ENCODE assay signal across 9 mouse cellular contexts in the genomic region with DNA sequence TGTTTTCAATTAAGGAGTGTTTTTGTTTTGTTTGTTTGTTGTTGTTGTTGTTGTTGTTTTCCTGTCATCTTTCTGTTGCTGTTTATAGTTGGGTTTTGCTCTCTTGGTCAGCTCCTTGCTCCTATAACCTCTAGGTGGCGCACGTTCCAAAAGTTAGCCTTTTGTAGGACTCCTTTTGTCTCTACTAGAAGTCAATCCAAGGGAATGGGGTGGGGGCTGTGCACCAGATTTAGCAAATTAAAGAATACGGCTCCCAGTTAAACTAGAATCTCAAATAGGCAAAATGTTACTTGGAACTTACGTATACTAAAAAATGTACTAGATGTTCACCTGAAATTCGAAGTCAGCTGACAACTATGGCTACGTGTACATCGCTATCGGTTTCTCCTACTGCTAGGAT. TPM values are rescaled to one million over a fixed set of nuclear protein-coding genes. Genes with fewer than 3 reads are reported as not detected.
DNase-seq lines count a peak whose midpoint lies in the region; ATAC-seq and TF ChIP-seq lines count a peak whose summit lies in the region.
"Had no signal": no experiment of that assay in that cellular context is flagged by ENCODE, and none has a peak within 500 bp of the region (broad histone marks: within the 10 kb centered on the region; RNA-seq: fewer than 3 reads in every experiment).

No protein-coding gene starts in this region.

- dilution Hi-C loops in CH12.LX (cut with MboI; ENCODE audit: extremely low pct_ligation_motif_present, extremely low pct_unique_long_range_greater_than_20kb, low sequenced_read_pairs) = no loop called here

- no peak for ATAC-seq in hindbrain, embryonic 11.5 days (ENCODE audit: low FRiP score)
- ATAC-seq in hindbrain, embryonic 16.5 days = no peak

- no peak overlapping the region for H3K4me2 ChIP-seq in hindbrain, embryonic 11.5 days (replicated peaks; ENCODE audit: low read depth, low read length)
- H3K4me2 ChIP-seq in hindbrain, embryonic 16.5 days (ENCODE audit: low read length) = no peak overlapping the region
- no peak overlapping the region for H3K4me2 ChIP-seq in CH12.LX (ENCODE audit: insufficient read depth, low read depth, poor library complexity, severe bottlenecking)

- TF ChIP-seq POLR2A in CH12.LX (IDR thresholded peaks at IDR 0.05; ENCODE audit: low read depth, low read length) = no peak

- in situ Hi-C loops in CH12.LX (cut with MboI; ENCODE audit: low pct_ligation_motif_present, low pct_unique_long_range_greater_than_20kb, low sequenced_read_pairs) = no loop called here

- no peaks in the 10 kb centered on the region for H3K79me2 ChIP-seq in CH12.LX (replicated peaks; ENCODE audit: control insufficient read depth, extremely low read depth, insufficient read depth, poor library complexity, severe bottlenecking)

- peak; percentile 81 for TF ChIP-seq RAD21 in CH12.LX (IDR thresholded peaks at IDR 0.05; ENCODE audit: low read depth, low read length)

- WGBS in hindbrain, embryonic 11.5 days = 70% methylated on average over 8 of the region's 8 CpGs
- 70% methylated on average over 8 of the region's 8 CpGs for WGBS in hindbrain, embryonic 16.5 days

- H3K36me3 ChIP-seq in hindbrain, embryonic 11.5 days (ENCODE audit: control insufficient read depth, insufficient read depth, low read length) = no peaks in the 10 kb centered on the region
- no peaks in the 10 kb centered on the region for H3K36me3 ChIP-seq in hindbrain, embryonic 16.5 days (ENCODE audit: control insufficient read depth, insufficient read depth, low read length)
- no peaks in the 10 kb centered on the region for H3K36me3 ChIP-seq in CH12.LX (replicated peaks in 1 of 2; ENCODE audit: control insufficient read depth in 1 of 2, insufficient read depth in 1 of 2, low read length in 1 of 2)

- no peaks in the 10 kb centered on the region for H3K27me3 ChIP-seq in hindbrain, embryonic 11.5 days (ENCODE audit: control insufficient read depth, insufficient read depth, low read length)
- H3K27me3 ChIP-seq in hindbrain, embryonic 16.5 days (replicated peaks; ENCODE audit: control insufficient read depth, insufficient read depth, low read length) = no peaks in the 10 kb centered on the region
- no peaks in the 10 kb centered on the region for H3K27me3 ChIP-seq in CH12.LX (replicated peaks)

- DNase-seq in hindbrain, embryonic 11.5 days (ENCODE audit: low spot score) = peak; percentile 54
- DNase-seq in CH12.LX (ENCODE audit: extremely low read depth) = peak; percentile 65
- peak; percentile 47 for DNase-seq in brain, adult 2 months (ENCODE audit: low read depth, low spot score)
- DNase-seq in kidney, postnatal 4 days = peak; percentile 71 to 78
- no peak for DNase-seq in ovary, postnatal 10 days (ENCODE audit: low spot score)
- no peak for DNase-seq in layer of hippocampus, adult 9-10 months (ENCODE audit: low spot score)
- DNase-seq in layer of hippocampus, postnatal 36 days = no peak

- H3K9ac ChIP-seq in hindbrain, embryonic 11.5 days (ENCODE audit: low read depth, low read length) = no peak overlapping the region
- H3K9ac ChIP-seq in hindbrain, embryonic 16.5 days (ENCODE audit: low read depth, low read length) = no peak overlapping the region
- H3K9ac ChIP-seq in CH12.LX (ENCODE audit: insufficient read depth, low read depth) = no peak overlapping the region

- TF ChIP-seq EP300 in CH12.LX (IDR thresholded peaks at IDR 0.05; ENCODE audit: low read length) = no peak; the same call in 1 of the 2 replicates

- TF ChIP-seq CTCF in CH12.LX (conservative IDR thresholded peaks at IDR 0.05 in 1 of 2, IDR thresholded peaks at IDR 0.05 in 1 of 2; ENCODE audit: low read depth in 2 of 2, low read length in 2 of 2) = peak; percentile 24 to 87; a peak in 3 of 4 replicates

- no peaks in the 10 kb centered on the region for H3K9me3 ChIP-seq in hindbrain, embryonic 11.5 days (ENCODE audit: control insufficient read depth, low read length)
- H3K9me3 ChIP-seq in hindbrain, embryonic 16.5 days (ENCODE audit: control insufficient read depth, low read length) = no peaks in the 10 kb centered on the region
- peaks cover 6% of the 10 kb centered on the region for H3K9me3 ChIP-seq in CH12.LX (replicated peaks; ENCODE audit: low read length)

- no peaks in the 10 kb centered on the region for H3K4me1 ChIP-seq in hindbrain, embryonic 11.5 days (replicated peaks; ENCODE audit: control insufficient read depth, insufficient read depth, low read length)
- H3K4me1 ChIP-seq in hindbrain, embryonic 16.5 days (ENCODE audit: control insufficient read depth, insufficient read depth, low read depth, low read length) = no peaks in the 10 kb centered on the region
- peaks cover 3 to 8% of the 10 kb centered on the region in 2 experiments; a peak in 3 of 4 replicates for H3K4me1 ChIP-seq in CH12.LX (ENCODE audit: control insufficient read depth in 1 of 2, insufficient read depth in 2 of 2)

- H3K27ac ChIP-seq in hindbrain, embryonic 11.5 days (ENCODE audit: low read depth, low read length) = no peak overlapping the region
- H3K27ac ChIP-seq in hindbrain, embryonic 16.5 days (ENCODE audit: low read depth, low read length) = no peak overlapping the region
- H3K27ac ChIP-seq in CH12.LX (ENCODE audit: insufficient read depth, low read depth) = no peak overlapping the region

- H3K4me3 ChIP-seq in hindbrain, embryonic 11.5 days (ENCODE audit: low read depth, low read length) = no peak overlapping the region
- H3K4me3 ChIP-seq in hindbrain, embryonic 16.5 days (ENCODE audit: low read length) = no peak overlapping the region
- H3K4me3 ChIP-seq in CH12.LX (replicated peaks in 1 of 3; ENCODE audit: low read depth in 2 of 3, low read length in 2 of 3, poor library complexity in 1 of 3) = no peak overlapping the region

TF ChIP-seq in CH12.LX, 34 proteins besides CTCF, POLR2A, EP300 and RAD21:
- TF ChIP-seq USF1 (IDR thresholded peaks at IDR 0.05; ENCODE audit: low read depth, low read length) = no peak
- TF ChIP-seq BHLHE40 (IDR thresholded peaks at IDR 0.05; ENCODE audit: low read depth, low read length) = peak; percentile 41; the same call in 1 of the 2 replicates
- peak; percentile 29; the same call in 1 of the 2 replicates for TF ChIP-seq ELF1 (IDR thresholded peaks at IDR 0.05; ENCODE audit: low read depth, low read length)
- no peak for TF ChIP-seq UBTF (IDR thresholded peaks at IDR 0.05; ENCODE audit: low read depth, low read length)
- peak; percentile 84 for TF ChIP-seq SMC3 (IDR thresholded peaks at IDR 0.05; ENCODE audit: low read depth, low read length)
- TF ChIP-seq MAX (IDR thresholded peaks at IDR 0.05; ENCODE audit: low read length) = no peak
- peak; percentile 33 for TF ChIP-seq ZC3H11A (IDR thresholded peaks at IDR 0.05; ENCODE audit: low read depth, low read length)
- 0 out of 2 replicates have a peak, but pooled peaks have one; percentile 24 for TF ChIP-seq JUND (conservative IDR thresholded peaks at IDR 0.05; ENCODE audit: low read depth, low read length)
- peak; percentile 47; the same call in 1 of the 2 replicates for TF ChIP-seq MAZ (IDR thresholded peaks at IDR 0.05; ENCODE audit: low read depth, low read length)

RNA-seq across cellular contexts. Expression of gene Hnf1b, which starts 47.7 kb away (rescaled TPM):
- polyA plus RNA-seq in hindbrain, embryonic 11.5 days (2014; fragmentation: Nextera tagmentation; extraction: Ambion mirVana) = 0.32 TPM in 1 of 2 replicates, not detected in the other
- 0.25 and 0.33 TPM in 2 replicates for polyA plus RNA-seq in hindbrain, embryonic 16.5 days (2015; fragmentation: Nextera tagmentation; extraction: Ambion mirVana)
- total RNA-seq in CH12.LX (2012; rRNA removed) (0.25 and 0.42 TPM in 2 replicates), CH12.LX (2014; rRNA removed) (0.11 TPM in 1 of 2 replicates, not detected in the other)
- polyA plus RNA-seq in CH12.LX (2012; ENCODE audit: insufficient read length, low read depth) = 3.0 and 3.2 TPM in 2 replicates
- under 1 TPM in 1 of 2 experiments, not detected in 1; 0.52 TPM for total RNA-seq in layer of hippocampus, postnatal 36 days (2021)
- total RNA-seq: heart, postnatal 14 days had no signal

RNA-seq across cellular contexts. Expression of gene Heatr6, which starts 48.7 kb away (rescaled TPM):
- polyA plus RNA-seq in hindbrain, embryonic 11.5 days (2014; fragmentation: Nextera tagmentation; extraction: Ambion mirVana) = 27.3 and 32.8 TPM in 2 replicates
- polyA plus RNA-seq in hindbrain, embryonic 16.5 days (2015; fragmentation: Nextera tagmentation; extraction: Ambion mirVana) = 26.6 and 29.6 TPM in 2 replicates
- total RNA-seq in CH12.LX (2012; rRNA removed) (17.6 and 18.3 TPM in 2 replicates), CH12.LX (2014; rRNA removed) (14.9 and 17.4 TPM in 2 replicates)
- polyA plus RNA-seq in CH12.LX (2012; ENCODE audit: insufficient read length, low read depth) = 21.0 and 24.4 TPM in 2 replicates
- 10 to 100 TPM; 15.8 to 17.7 TPM for total RNA-seq in layer of hippocampus, postnatal 36 days (2021)

RNA-seq across cellular contexts. Expression of gene Wfdc21, which starts 55.4 kb away (rescaled TPM):
- polyA plus RNA-seq in hindbrain, embryonic 11.5 days (2014; fragmentation: Nextera tagmentation; extraction: Ambion mirVana) = not detected in 2 replicates
- polyA plus RNA-seq in hindbrain, embryonic 16.5 days (2015; fragmentation: Nextera tagmentation; extraction: Ambion mirVana) = 0.42 TPM in 1 of 2 replicates, not detected in the other
- total RNA-seq in CH12.LX (2012; rRNA removed) (1.6 and 3.3 TPM in 2 replicates), CH12.LX (2014; rRNA removed) (8.3 and 14.7 TPM in 2 replicates)
- 2.6 and 3.4 TPM in 2 replicates for polyA plus RNA-seq in CH12.LX (2012; ENCODE audit: insufficient read length, low read depth)
- not detected for total RNA-seq in layer of hippocampus, postnatal 36 days (2021)

Comparison
In these comparisons a context has a peak if more than half of its experiments do, and no peak if none do; other contexts are left out.
1. DNase-seq: peak in hindbrain, embryonic 11.5 days (single experiment), CH12.LX (single experiment), brain, adult 2 months (single experiment) and kidney, postnatal 4 days (2 of 2); none in ovary, postnatal 10 days (single experiment), layer of hippocampus, adult 9-10 months (single experiment) and layer of hippocampus, postnatal 36 days (0 of 2).